Comparison of ENCODE assay signal across 21 mouse cellular contexts in genomic region chr2:6335032-6335735, GRCm38 (mm10). TPM values are rescaled to one million over a fixed set of nuclear protein-coding genes. Genes with fewer than 3 reads are reported as not detected.
DNase-seq lines count a peak whose midpoint lies in the region; ATAC-seq and TF ChIP-seq lines count a peak whose summit lies in the region.
"Had no signal": no experiment of that assay in that cellular context is flagged by ENCODE, and none has a peak within 500 bp of the region (broad histone marks: within the 10 kb centered on the region; RNA-seq: fewer than 3 reads in every experiment).

No protein-coding gene starts in this region.

- no peak for TF ChIP-seq CTCF in kidney, adult 2 months (conservative IDR thresholded peaks at IDR 0.05; ENCODE audit: insufficient read depth, insufficient read length, low read depth, low read length)

- H3K4me3 ChIP-seq in kidney, adult 2 months (ENCODE audit: insufficient read depth, low read depth, low read length) = no peak overlapping the region
- H3K4me3 ChIP-seq: embryonic facial prominence, embryonic 15.5 days; forebrain, embryonic 12.5 days; hindbrain, embryonic 12.5 days; limb, embryonic 12.5 days; neural tube, embryonic 13.5 days had no signal

- H3K36me3 ChIP-seq in kidney, adult 2 months (ENCODE audit: control insufficient read depth, insufficient read depth, low read length) = no peaks in the 10 kb centered on the region
- H3K36me3 ChIP-seq: embryonic facial prominence, embryonic 15.5 days; hindbrain, embryonic 12.5 days; neural tube, embryonic 13.5 days had no signal

- no peak for TF ChIP-seq POLR2A in kidney, adult 2 months (IDR thresholded peaks at IDR 0.05; ENCODE audit: low read depth, low read length)

- no peak overlapping the region for H3K27ac ChIP-seq in kidney, adult 2 months (ENCODE audit: insufficient read depth, low read depth, low read length)
- H3K27ac ChIP-seq: embryonic facial prominence, embryonic 15.5 days; forebrain, embryonic 12.5 days; hindbrain, embryonic 12.5 days; limb, embryonic 12.5 days; neural tube, embryonic 13.5 days had no signal

- peak; percentile 16; the same call in 1 of the 2 replicates for ATAC-seq in common myeloid progenitor, adult 5-6 weeks (replicated peaks; ENCODE audit: low read depth, poor library complexity, severe bottlenecking)
- ATAC-seq in megakaryocyte, adult 5-6 weeks (ENCODE audit: poor library complexity, severe bottlenecking) = peak; percentile 79

- DNase-seq in kidney, adult 2 months = peak; percentile 31
- no peak for DNase-seq in kidney, postnatal 10 days
- peak; percentile 64 for DNase-seq in 416B (ENCODE audit: low read depth)
- DNase-seq in gastrocnemius, adult 18-20 months (ENCODE audit: low spot score) = no peak
- no peak for DNase-seq in frontal cortex, postnatal 36 days (ENCODE audit: low spot score in 2 of 2)
- no peak for DNase-seq in kidney, postnatal 36 days
- DNase-seq: adrenal gland, adult 2 months; B cell, adult 2 months; cerebellum, adult 11-12 months; heart, adult 18-20 months; kidney, adult 8-10 months; lung, postnatal 4 days; right cerebral cortex, postnatal 4 days; thymus, postnatal 4 days had no signal

- peaks cover 27% of the 10 kb centered on the region for H3K4me1 ChIP-seq in kidney, adult 2 months (ENCODE audit: control insufficient read depth, insufficient read depth, low read length)

- WGBS in kidney, adult 2 months = 55% methylated on average over 14 of the region's 14 CpGs

- no peaks in the 10 kb centered on the region for H3K27me3 ChIP-seq in kidney, adult 2 months (replicated peaks; ENCODE audit: control insufficient read depth, insufficient read depth, low read length)
- H3K27me3 ChIP-seq: embryonic facial prominence, embryonic 15.5 days; forebrain, embryonic 12.5 days; hindbrain, embryonic 12.5 days; limb, embryonic 12.5 days; neural tube, embryonic 13.5 days had no signal

RNA-seq across cellular contexts. Expression of gene Usp6nl, which starts 12.7 kb away (rescaled TPM):
- 8.9 and 9.1 TPM in 2 replicates for polyA plus RNA-seq in kidney, adult 2 months (2012; rRNA removed)
- total RNA-seq in common myeloid progenitor, adult 5-6 weeks (2017) = 14.2 and 24.0 TPM in 2 replicates
- 7.3 and 8.2 TPM in 2 replicates for total RNA-seq in megakaryocyte, adult 5-6 weeks (2015)
- total RNA-seq in megakaryocyte, adult 5-6 weeks (2017) = 6.1 and 7.2 TPM in 2 replicates
- total RNA-seq in gastrocnemius, adult 18-20 months (2021) = 1 to 10 TPM; 2.5 to 4.7 TPM

Comparison
In these comparisons a context has a peak if more than half of its experiments do, and no peak if none do; other contexts are left out.
1. DNase-seq: peak in kidney, adult 2 months (single experiment) and 416B (single experiment); none in kidney, postnatal 10 days (single experiment), gastrocnemius, adult 18-20 months (single experiment), frontal cortex, postnatal 36 days (0 of 2) and kidney, postnatal 36 days (0 of 2).